Mouse (Mus musculus): Measurements from ENCODE around the gene Acap2. TPM values are rescaled to one million over a fixed set of nuclear protein-coding genes. Genes with fewer than 3 reads are reported as not detected.
A peak's percentile ranks its signal among the peaks of the same experiment; 100 is the strongest.

Gene Acap2
- total RNA-seq, 2 experiments from 2014 or later = 111 to 112 TPM

- DNase-seq (ENCODE audit: extremely low spot score in 1 of 2, low spot score in 2 of 2) = no peak
- H3K27ac ChIP-seq = no peak overlapping the region
- no peak for TF ChIP-seq CTCF (IDR thresholded peaks at IDR 0.05)
- intact Hi-C loops (cut with DNase I) = no loop called here
- no peak overlapping the region for H3K4me3 ChIP-seq
Measured at GRCm38 (mm10) chr16:31165467-31165866, 35.6 kb downstream of the Acap2 start.

GRCm38 (mm10) chr16:31164125-31164524, 36.9 kb downstream of the Acap2 start:
- intact Hi-C loops (cut with DNase I) = no loop called here
- no peak overlapping the region for H3K4me3 ChIP-seq
- no peak for DNase-seq (ENCODE audit: extremely low spot score in 1 of 2, low spot score in 2 of 2)
- no peak overlapping the region for H3K27ac ChIP-seq
- no peak for TF ChIP-seq CTCF (IDR thresholded peaks at IDR 0.05)

GRCm38 (mm10) chr16:31160486-31160885, 40.6 kb downstream of the Acap2 start:
- TF ChIP-seq CTCF (IDR thresholded peaks at IDR 0.05) = no peak
- H3K27ac ChIP-seq = no peak overlapping the region
- no peak for DNase-seq (ENCODE audit: extremely low spot score in 1 of 2, low spot score in 2 of 2)
- no peak overlapping the region for H3K4me3 ChIP-seq
- intact Hi-C loops (cut with DNase I) = no loop called here

GRCm38 (mm10) chr16:31159491-31159890, 41.6 kb downstream of the Acap2 start:
- DNase-seq (ENCODE audit: extremely low spot score in 1 of 2, low spot score in 2 of 2) = no peak
- no peak overlapping the region for H3K27ac ChIP-seq
- intact Hi-C loops (cut with DNase I) = no loop called here
- H3K4me3 ChIP-seq = no peak overlapping the region
- no peak for TF ChIP-seq CTCF (IDR thresholded peaks at IDR 0.05)

- TF ChIP-seq CTCF (IDR thresholded peaks at IDR 0.05) = no peak
- Histone ChIP-seq H3K27ac (no peak overlapping the region), H3K4me3 (no peak overlapping the region)
- DNase-seq (ENCODE audit: extremely low spot score in 1 of 2, low spot score in 2 of 2) = no peak
- intact Hi-C loops (cut with DNase I) = no loop called here
Measured at GRCm38 (mm10) chr16:31149841-31150240, 51.2 kb downstream of the Acap2 start.

- Histone ChIP-seq H3K27ac (no peak overlapping the region), H3K4me3 (no peak overlapping the region)
- intact Hi-C loops (cut with DNase I) = no loop called here
- no peak for TF ChIP-seq CTCF (IDR thresholded peaks at IDR 0.05)
- DNase-seq (ENCODE audit: extremely low spot score in 1 of 2, low spot score in 2 of 2) = no peak
Measured at GRCm38 (mm10) chr16:31148891-31149290, 52.2 kb downstream of the Acap2 start.

GRCm38 (mm10) chr16:31147766-31148165, 53.3 kb downstream of the Acap2 start:
- H3K4me3 ChIP-seq = no peak overlapping the region
- no peak for DNase-seq (ENCODE audit: extremely low spot score in 1 of 2, low spot score in 2 of 2)
- H3K27ac ChIP-seq = no peak overlapping the region
- intact Hi-C loops (cut with DNase I) = no loop called here
- no peak for TF ChIP-seq CTCF (IDR thresholded peaks at IDR 0.05)

GRCm38 (mm10) chr16:31141916-31142315, 59.1 kb downstream of the Acap2 start:
- TF ChIP-seq CTCF (IDR thresholded peaks at IDR 0.05) = no peak

GRCm38 (mm10) chr16:31136616-31137253, 64.3 kb downstream of the Acap2 start:
- TF ChIP-seq CTCF (IDR thresholded peaks at IDR 0.05) = no peak
- intact Hi-C loops (cut with DNase I) = loop anchor here (2.0 kb wide), 1 partner anchor 64 kb away; the partner anchor contains the start of gene Acap2
- Histone ChIP-seq H3K4me3 (no peak overlapping the region), H3K27ac (no peak overlapping the region)
- no peak for DNase-seq (ENCODE audit: extremely low spot score in 1 of 2, low spot score in 2 of 2)

More at GRCm38 (mm10) chr16:31141916-31142315, 59.1 kb downstream of the Acap2 start:
- no peak for DNase-seq (ENCODE audit: extremely low spot score in 1 of 2, low spot score in 2 of 2)
- Histone ChIP-seq H3K4me3 (no peak overlapping the region), H3K27ac (peak overlapping the region; percentile 0; the same call in 1 of the 2 replicates)
- intact Hi-C loops (cut with DNase I) = no loop called here

GRCm38 (mm10) chr16:31135519-31135918, 65.5 kb downstream of the Acap2 start:
- no peak for DNase-seq (ENCODE audit: extremely low spot score in 1 of 2, low spot score in 2 of 2)
- Histone ChIP-seq H3K27ac (no peak overlapping the region), H3K4me3 (no peak overlapping the region)
- intact Hi-C loops (cut with DNase I) = no loop called here
- TF ChIP-seq CTCF (IDR thresholded peaks at IDR 0.05) = no peak

- intact Hi-C loops (cut with DNase I) = no loop called here
- no peak for TF ChIP-seq CTCF (IDR thresholded peaks at IDR 0.05)
- Histone ChIP-seq H3K4me3 (no peak overlapping the region), H3K27ac (no peak overlapping the region)
- DNase-seq (ENCODE audit: extremely low spot score in 1 of 2, low spot score in 2 of 2) = no peak
Measured at GRCm38 (mm10) chr16:31131531-31131930, 69.5 kb downstream of the Acap2 start.

- no peak for DNase-seq (ENCODE audit: extremely low spot score in 1 of 2, low spot score in 2 of 2)
- peak overlapping the region; percentile 59; the same call in 1 of the 2 replicates for H3K27ac ChIP-seq
- intact Hi-C loops (cut with DNase I) = loop anchor here (10.0 kb wide), 1 partner anchor 227 kb away; no protein-coding TSS in a partner anchor
- no peak for TF ChIP-seq CTCF (IDR thresholded peaks at IDR 0.05)
- H3K4me3 ChIP-seq = no peak overlapping the region
Measured at GRCm38 (mm10) chr16:31128116-31128515, 72.9 kb downstream of the Acap2 start.

GRCm38 (mm10) chr16:31124991-31125390, 76.1 kb downstream of the Acap2 start:
- no peak for DNase-seq (ENCODE audit: extremely low spot score in 1 of 2, low spot score in 2 of 2)
- Histone ChIP-seq H3K27ac (no peak overlapping the region), H3K4me3 (no peak overlapping the region)
- TF ChIP-seq CTCF (IDR thresholded peaks at IDR 0.05) = no peak
- intact Hi-C loops (cut with DNase I) = loop anchor here (10.0 kb wide), 1 partner anchor 230 kb away; no protein-coding TSS in a partner anchor
